ENCODE assay signal across 29 mouse cellular contexts in genomic region chr6:124360549-124360948, GRCm38 (mm10). TPM values are rescaled to one million over a fixed set of nuclear protein-coding genes. Genes with fewer than 3 reads are reported as not detected.
A peak's percentile ranks its signal among the peaks of the same experiment; 100 is the strongest.
DNase-seq lines count a peak whose midpoint lies in the region; ATAC-seq lines count a peak whose summit lies in the region.
"Had no signal": no experiment of that assay in that cellular context is flagged by ENCODE, and none has a peak within 500 bp of the region (broad histone marks: within the 10 kb centered on the region; RNA-seq: fewer than 3 reads in every experiment).

No protein-coding gene starts in this region.

- no peak overlapping the region for H3K27ac ChIP-seq in midbrain, embryonic 16.5 days (ENCODE audit: low read length)
- H3K27ac ChIP-seq: embryonic facial prominence, embryonic 15.5 days; forebrain, embryonic 10.5 days; heart, adult 2 months; heart, embryonic 13.5 days; hindbrain, embryonic 15.5 days; limb, embryonic 10.5 days; liver, embryonic 15.5 days; midbrain, embryonic 12.5 days; neural tube, embryonic 12.5 days had no signal

- no peak overlapping the region for H3K4me3 ChIP-seq in midbrain, embryonic 16.5 days (ENCODE audit: low read depth, low read length)
- H3K4me3 ChIP-seq: embryonic facial prominence, embryonic 15.5 days; forebrain, embryonic 10.5 days; heart, adult 2 months; heart, embryonic 13.5 days; hindbrain, embryonic 15.5 days; limb, embryonic 10.5 days; liver, embryonic 15.5 days; midbrain, embryonic 12.5 days; neural tube, embryonic 12.5 days had no signal

- peak; percentile 27 for DNase-seq in lung, postnatal 36 days
- no peak for DNase-seq in lung, adult 18-20 months
- DNase-seq in T-cell, adult 2 months (ENCODE audit: low spot score) = peak; percentile 65
- no peak for DNase-seq in thymus, postnatal 0 days (ENCODE audit: low spot score)
- no peak for DNase-seq in left cerebral cortex, adult 18-20 months (ENCODE audit: low spot score in 2 of 2)
- DNase-seq: adrenal gland, postnatal 36 days; B cell, adult 2 months; cerebellum, adult 9-10 months; gastrocnemius, postnatal 10 days; heart, adult 2 months; heart, postnatal 14 days; liver; retina, postnatal 1 day; right cerebral cortex, postnatal 4 days; thymus, postnatal 36 days had no signal

- WGBS in midbrain, embryonic 16.5 days = 62% methylated on average over 6 of the region's 6 CpGs

- peak; percentile 65 to 66 for ATAC-seq in hematopoietic stem cell, adult 5-6 weeks (replicated peaks in 1 of 2; ENCODE audit: insufficient read depth in 1 of 2, low FRiP score in 2 of 2, low TSS enrichment in 1 of 2, low read depth in 1 of 2, poor library complexity in 2 of 2, severe bottlenecking in 2 of 2)
- no peak for ATAC-seq in erythroid progenitor cell, adult 5-6 weeks (replicated peaks; ENCODE audit: low FRiP score, poor library complexity, severe bottlenecking)
- ATAC-seq in midbrain, embryonic 16.5 days = no peak
- ATAC-seq: forebrain, embryonic 16.5 days; intestine, embryonic 16.5 days had no signal

- H3K9me3 ChIP-seq in midbrain, embryonic 16.5 days (replicated peaks; ENCODE audit: control insufficient read depth, low read length, poor library complexity, severe bottlenecking) = no peaks in the 10 kb centered on the region
- H3K9me3 ChIP-seq: embryonic facial prominence, embryonic 15.5 days; forebrain, embryonic 10.5 days; G1E; heart, embryonic 13.5 days; hindbrain, embryonic 15.5 days; limb, embryonic 10.5 days; liver, embryonic 15.5 days; midbrain, embryonic 12.5 days; neural tube, embryonic 12.5 days had no signal

- no peaks in the 10 kb centered on the region for H3K4me1 ChIP-seq in midbrain, embryonic 16.5 days (ENCODE audit: control insufficient read depth, insufficient read depth, low read length)
- H3K4me1 ChIP-seq: embryonic facial prominence, embryonic 15.5 days; forebrain, embryonic 10.5 days; heart, embryonic 13.5 days; hindbrain, embryonic 15.5 days; limb, embryonic 10.5 days; liver, embryonic 15.5 days; midbrain, embryonic 12.5 days; neural tube, embryonic 12.5 days had no signal

- H3K36me3 ChIP-seq in midbrain, embryonic 16.5 days (ENCODE audit: control insufficient read depth, insufficient read depth, low read length) = no peaks in the 10 kb centered on the region
- H3K36me3 ChIP-seq: embryonic facial prominence, embryonic 15.5 days; forebrain, embryonic 10.5 days; G1E; heart, embryonic 13.5 days; hindbrain, embryonic 15.5 days; limb, embryonic 10.5 days; liver, embryonic 15.5 days; midbrain, embryonic 12.5 days; neural tube, embryonic 12.5 days had no signal

- H3K4me2 ChIP-seq in midbrain, embryonic 16.5 days (ENCODE audit: low read length) = no peak overlapping the region
- H3K4me2 ChIP-seq: embryonic facial prominence, embryonic 15.5 days; heart, embryonic 13.5 days; hindbrain, embryonic 15.5 days; liver, embryonic 15.5 days; midbrain, embryonic 12.5 days; neural tube, embryonic 12.5 days had no signal

- H3K9ac ChIP-seq in midbrain, embryonic 16.5 days (ENCODE audit: low read depth, low read length) = no peak overlapping the region
- H3K9ac ChIP-seq: embryonic facial prominence, embryonic 15.5 days; heart, embryonic 13.5 days; hindbrain, embryonic 15.5 days; liver, embryonic 15.5 days; midbrain, embryonic 12.5 days; neural tube, embryonic 12.5 days had no signal

- no peaks in the 10 kb centered on the region for H3K27me3 ChIP-seq in midbrain, embryonic 16.5 days (ENCODE audit: control insufficient read depth, insufficient read depth, low read depth, low read length)
- H3K27me3 ChIP-seq: embryonic facial prominence, embryonic 15.5 days; heart, embryonic 13.5 days; hindbrain, embryonic 15.5 days; liver, embryonic 15.5 days; midbrain, embryonic 12.5 days; neural tube, embryonic 12.5 days had no signal

RNA-seq across cellular contexts. Expression of gene Pex5, which starts 54.3 kb away (rescaled TPM):
- total RNA-seq in hematopoietic stem cell, adult 5-6 weeks (2017) = 23.6 and 37.3 TPM in 2 replicates
- total RNA-seq in erythroid progenitor cell, adult 5-6 weeks (2015; ENCODE audit: low replicate concordance) = 0.84 and 5.0 TPM in 2 replicates
- total RNA-seq in erythroid progenitor cell, adult 5-6 weeks (2017; ENCODE audit: low replicate concordance) = 3.7 and 6.3 TPM in 2 replicates
- polyA plus RNA-seq in thymus, postnatal 0 days (2015; fragmentation: Nextera tagmentation; extraction: Ambion mirVana) = 26.4 and 29.9 TPM in 2 replicates
- 10 to 100 TPM; 60.7 to 70.5 TPM for total RNA-seq in left cerebral cortex, adult 18-20 months (2021)
- polyA plus RNA-seq in midbrain, embryonic 16.5 days (2015; fragmentation: Nextera tagmentation; extraction: Ambion mirVana) = 75.5 and 77.7 TPM in 2 replicates

RNA-seq across cellular contexts. Expression of gene Cd163, which starts 56.1 kb away (rescaled TPM):
- 4.2 and 4.7 TPM in 2 replicates for total RNA-seq in hematopoietic stem cell, adult 5-6 weeks (2017)
- total RNA-seq in erythroid progenitor cell, adult 5-6 weeks (2015; ENCODE audit: low replicate concordance) = 8.4 and 9.7 TPM in 2 replicates
- total RNA-seq in erythroid progenitor cell, adult 5-6 weeks (2017; ENCODE audit: low replicate concordance) = 27.2 and 37.1 TPM in 2 replicates
- polyA plus RNA-seq in thymus, postnatal 0 days (2015; fragmentation: Nextera tagmentation; extraction: Ambion mirVana) = 1.1 TPM in 2 replicates
- total RNA-seq in left cerebral cortex, adult 18-20 months (2021) = 1 to 10 TPM; 1.6 to 1.7 TPM
- 1.0 and 1.1 TPM in 2 replicates for polyA plus RNA-seq in midbrain, embryonic 16.5 days (2015; fragmentation: Nextera tagmentation; extraction: Ambion mirVana)
- polyA plus RNA-seq: forebrain, embryonic 10.5 days; G1E; limb, embryonic 10.5 days; neural tube, embryonic 12.5 days had no signal

Comparison
In these comparisons a context has a peak if more than half of its experiments do, and no peak if none do; other contexts are left out.
1. DNase-seq: peak in lung, postnatal 36 days (single experiment) and T-cell, adult 2 months (single experiment); none in lung, adult 18-20 months (0 of 2), thymus, postnatal 0 days (single experiment) and left cerebral cortex, adult 18-20 months (0 of 2).
2. ATAC-seq: peak in hematopoietic stem cell, adult 5-6 weeks (2 of 2); none in erythroid progenitor cell, adult 5-6 weeks (single experiment) and midbrain, embryonic 16.5 days (single experiment).